Mouse (Mus musculus) heart, postnatal 0 days (tissue): ENCODE data around the gene Upk1a. TPM values are rescaled to one million over a fixed set of nuclear protein-coding genes. Genes with fewer than 3 reads are reported as not detected.

Source experiments
- ATAC-seq: fragments of 200-750 bp; cut with Nextera tagmentation; 2 replicates; pipeline ENCODE4 v1.8.0; 2017; ENCODE audit warnings: low read depth, moderate number of reproducible peaks, moderate library complexity; ENCODE audit not compliant: insufficient read depth
- DNase-seq: peaks from one replicate; pipeline ENCODE4 v3.0.0-alpha.2; 2016; ENCODE audit warnings: low spot score
- H3K27ac ChIP-seq: fragments of 300-500 bp; sonication (generic); 2 replicates; pipeline ENCODE4 v1.5.1; 2014; ENCODE audit warnings: low read depth, mild to moderate bottlenecking
- H3K27me3 ChIP-seq: fragments of 300-500 bp; sonication (generic); 2 replicates; pipeline ENCODE4 v1.6.1; 2014; ENCODE audit warnings: low read length, mixed read lengths; ENCODE audit not compliant: control insufficient read depth, insufficient read depth
- H3K36me3 ChIP-seq: fragments of 300-500 bp; sonication (generic); replicated peaks from 2 replicates; pipeline ENCODE4 v1.6.1; 2014; ENCODE audit warnings: low read length, mixed read lengths; ENCODE audit not compliant: control insufficient read depth, insufficient read depth
- H3K4me1 ChIP-seq: fragments of 300-500 bp; sonication (generic); 2 replicates; pipeline ENCODE4 v1.6.1; 2014; ENCODE audit warnings: antibody characterized with exemption; ENCODE audit not compliant: control insufficient read depth, insufficient read depth
- H3K4me2 ChIP-seq: fragments of 300-500 bp; sonication (generic); 2 replicates; pipeline ENCODE4 v1.6.1; 2014; ENCODE audit warnings: low read depth, mild to moderate bottlenecking, low read length, moderate library complexity
- H3K4me3 ChIP-seq: fragments of 300-500 bp; sonication (generic); 2 replicates; pipeline ENCODE4 v1.5.1; 2014; ENCODE audit warnings: low read depth, low read length
- H3K9ac ChIP-seq: fragments of 300-500 bp; sonication (generic); replicated peaks from 2 replicates; pipeline ENCODE4 v1.6.1; 2014; ENCODE audit warnings: low read depth, low read length, mixed read lengths
- H3K9me3 ChIP-seq: fragments of 300-500 bp; sonication (generic); replicated peaks from 2 replicates; pipeline ENCODE4 v1.6.1; 2016; ENCODE audit warnings: low read length; ENCODE audit not compliant: control insufficient read depth
- CTCF ChIP-seq: IDR thresholded peaks from 2 replicates; pipeline ENCODE4 v1.5.1; 2016; ENCODE audit warnings: antibody characterized with exemption, control low read depth, low read depth
- EP300 ChIP-seq: IDR thresholded peaks from 2 replicates; pipeline ENCODE4 v1.6.1; 2016; ENCODE audit warnings: antibody characterized with exemption, low read depth
- WGBS: fragments of 180-500 bp; shearing (Covaris S2); extraction: QIAGEN DNeasy Blood & Tissue Kit; methylation state at CpG from one replicate; pipeline ENCODE4 v1.1.7; 2014; 5-methylcytosine and 5-hydroxymethylcytosine counted together
- polyA plus RNA-seq: library from polyadenylated mRNA; unstranded; fragments of >200 nt; fragmentation: Nextera tagmentation; extraction: Ambion mirVana; gene quantifications from 2 replicates; pipeline ENCODE4 v1.2.1, GENCODE M21; 2015
- total RNA-seq: library from RNA; depleted of rRNA; stranded (reverse); fragments of >200 nt; gene quantifications from 2 replicates; pipeline ENCODE4 v1.2.3, GENCODE M21; 2014; ENCODE audit warnings: low replicate concordance

Upk1a gene
- total and polyA plus RNA-seq, 2 experiments from 2014 or later: 0.60 to 73.4 TPM

DNA sequence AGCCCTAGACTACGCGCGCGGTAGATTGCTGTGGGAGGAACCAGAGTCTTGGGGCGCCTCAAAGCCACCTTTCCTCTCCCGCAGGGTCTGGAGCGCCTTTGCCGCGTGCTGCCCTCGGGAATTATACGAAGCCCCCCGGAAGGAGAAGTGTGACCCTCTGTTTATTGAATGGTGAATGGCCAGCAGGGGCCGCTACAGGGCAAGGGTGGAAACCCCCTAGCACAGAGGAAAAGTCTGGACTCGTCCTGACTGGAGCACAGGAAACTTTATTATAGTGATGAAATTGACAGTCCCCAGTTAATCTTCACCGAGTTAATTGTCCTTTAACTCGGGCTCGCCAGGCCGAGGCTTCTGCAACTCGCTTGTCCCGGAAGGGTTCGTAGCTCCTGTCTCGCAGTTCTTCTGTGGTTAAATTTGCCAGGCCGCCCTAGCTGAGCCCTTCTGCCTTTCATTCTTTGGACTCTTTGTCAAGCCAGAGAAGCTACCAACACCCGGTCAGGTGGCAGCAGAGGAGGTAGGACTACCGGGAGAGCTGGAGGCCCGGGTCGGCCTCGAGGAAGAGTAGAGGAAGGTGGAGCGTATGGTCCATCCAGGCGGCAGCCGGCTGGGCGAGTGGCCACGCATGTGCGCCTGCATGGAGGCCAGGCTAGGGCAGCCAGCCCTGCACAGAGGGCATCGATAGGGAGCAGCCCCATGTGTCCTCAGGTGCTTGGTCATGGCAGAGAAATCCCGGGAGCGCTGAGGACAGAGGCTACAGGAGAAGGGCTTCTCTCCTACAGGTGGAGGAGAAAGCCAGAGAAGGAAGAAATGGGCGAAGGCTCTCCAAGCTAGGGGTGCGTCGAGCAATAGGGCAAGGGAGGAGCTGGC is 23.0 kb downstream of the Upk1a start:
- TF ChIP-seq CTCF (peak; percentile 90), EP300 (no peak)
- H3K4me2 ChIP-seq: peak overlapping the region; percentile 77
- peaks cover 14% of the 10 kb centered on the region; the same call in 1 of the 2 replicates for H3K36me3 ChIP-seq
- peaks cover 14% of the 10 kb centered on the region for H3K4me1 ChIP-seq
- peak; percentile 52 for ATAC-seq
- peak overlapping the region; percentile 96 for H3K27ac ChIP-seq
- H3K4me3 ChIP-seq: peak overlapping the region; percentile 88
- peak; percentile 79 for DNase-seq
- no peaks in the 10 kb centered on the region for H3K9me3 ChIP-seq
- 0 out of 2 replicates have a peak, but pooled peaks cover 2% of the 10 kb centered on the region for H3K27me3 ChIP-seq
- peak overlapping the region; percentile 44 for H3K9ac ChIP-seq
- whole genome bisulfite sequencing: 27% methylated on average over 40 of the region's 40 CpGs

DNA sequence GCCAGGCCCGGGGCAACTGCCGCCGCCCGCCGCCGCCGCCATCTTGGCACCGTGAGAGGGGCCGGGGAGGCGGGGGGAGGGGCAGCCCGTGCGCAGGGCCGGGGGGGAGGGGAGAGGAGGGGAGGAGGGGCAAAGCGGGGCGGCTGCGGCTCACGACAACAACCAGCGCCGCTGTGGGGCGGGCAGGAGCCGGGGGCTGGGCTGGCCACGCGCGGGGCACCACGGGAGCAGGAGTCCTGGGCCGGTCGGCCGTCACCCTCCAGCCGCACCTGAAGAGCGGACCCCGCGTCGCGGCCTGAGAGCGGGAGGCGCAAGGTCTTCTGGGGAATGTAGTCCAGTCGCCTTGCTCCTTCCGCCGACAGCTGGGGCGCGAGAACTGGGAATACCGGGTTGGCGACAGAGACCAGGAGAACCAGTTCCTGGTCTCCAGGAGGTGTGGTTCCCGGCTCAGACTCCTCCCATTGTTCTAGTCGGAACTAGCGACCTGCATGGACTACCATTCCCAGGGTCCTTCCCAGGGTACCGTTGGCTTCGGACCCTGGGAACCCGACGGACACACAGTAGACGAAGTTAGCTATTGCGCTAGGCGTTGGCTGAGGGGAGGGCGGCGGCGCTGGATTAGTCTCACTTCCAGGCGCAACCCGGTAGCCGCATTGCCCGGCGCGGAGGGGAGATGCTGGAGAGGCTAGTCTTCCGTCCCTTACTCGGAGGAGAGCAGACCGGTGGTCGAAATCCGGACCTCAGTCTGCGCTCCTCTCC is 23.8 kb downstream of the Upk1a start, which contains the start of gene Kmt2b:
TSS of gene Kmt2b (minus strand) at position 51 of the 759 bp plus-strand sequence.
- no peaks in the 10 kb centered on the region for H3K9me3 ChIP-seq
- peak within 1 kb of the TSS; percentile 96 for H3K27ac ChIP-seq
- DNase-seq (peak; percentile 99), ATAC-seq (peak; percentile 94)
- peaks cover 14% of the 10 kb centered on the region for H3K4me1 ChIP-seq
- peak within 1 kb of the TSS; percentile 98 for H3K9ac ChIP-seq
- H3K36me3 ChIP-seq: peaks cover 22% of the 10 kb centered on the region
- peak within 1 kb of the TSS; percentile 88 for H3K4me3 ChIP-seq
- peak within 1 kb of the TSS; percentile 98 for H3K4me2 ChIP-seq
- WGBS: under 1% methylated on average over 58 of the region's 68 CpGs
- TF ChIP-seq EP300: no peak
- TF ChIP-seq CTCF: no peak
- H3K27me3 ChIP-seq: no peaks in the 10 kb centered on the region

DNA sequence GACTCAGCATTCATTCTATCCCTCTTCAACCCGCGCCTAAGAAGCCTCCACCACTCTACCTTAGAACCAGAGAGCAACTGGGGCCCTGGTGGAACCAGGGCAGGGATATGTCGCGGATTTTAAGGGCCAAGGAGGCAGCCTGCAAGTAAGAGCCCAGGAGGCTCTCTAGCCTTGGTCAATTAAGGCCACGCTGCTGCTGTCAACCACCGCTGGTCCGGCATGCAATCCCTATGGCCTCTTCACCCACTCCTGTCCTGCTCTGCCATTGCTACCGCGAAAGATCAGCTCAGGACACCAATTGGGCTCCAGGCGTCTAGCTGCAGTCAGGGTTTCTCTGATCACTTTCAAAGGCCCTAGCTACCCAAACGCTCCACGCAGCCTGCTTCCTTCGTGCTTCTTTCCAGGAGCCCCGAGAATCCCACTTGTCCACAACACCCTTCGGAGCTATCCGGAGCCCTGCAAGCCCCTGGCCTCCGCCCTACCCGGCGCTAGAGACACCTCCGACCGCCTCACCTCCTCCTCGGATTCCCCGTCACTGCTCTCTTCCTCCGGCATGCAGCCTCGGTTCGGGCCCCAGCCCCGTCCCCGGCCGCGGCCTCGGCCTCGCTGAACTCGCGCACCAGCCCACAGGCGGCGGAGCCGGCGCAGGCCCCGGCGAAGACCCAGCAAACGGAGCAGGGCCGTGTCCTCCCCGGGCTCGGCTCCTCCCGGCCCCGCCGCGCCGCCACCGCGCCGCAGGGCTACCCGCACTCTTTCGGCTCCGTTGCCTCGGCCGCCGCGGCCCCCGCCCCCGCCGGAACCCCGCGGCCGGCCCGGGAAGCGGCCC is 24.6 kb downstream of the Upk1a start:
- ATAC-seq (peak; percentile 14), DNase-seq (peak; percentile 33)
- peak overlapping the region; percentile 96 for H3K27ac ChIP-seq
- no peaks in the 10 kb centered on the region for H3K27me3 ChIP-seq
- H3K4me2 ChIP-seq: peak overlapping the region; percentile 98
- 1% methylated on average over 62 of the region's 67 CpGs for WGBS
- H3K36me3 ChIP-seq: peaks cover 30% of the 10 kb centered on the region
- TF ChIP-seq EP300 (no peak), CTCF (no peak)
- H3K4me3 ChIP-seq: peak overlapping the region; percentile 88
- H3K9ac ChIP-seq: peak overlapping the region; percentile 98
- H3K9me3 ChIP-seq: no peaks in the 10 kb centered on the region
- H3K4me1 ChIP-seq: peaks cover 14% of the 10 kb centered on the region

DNA sequence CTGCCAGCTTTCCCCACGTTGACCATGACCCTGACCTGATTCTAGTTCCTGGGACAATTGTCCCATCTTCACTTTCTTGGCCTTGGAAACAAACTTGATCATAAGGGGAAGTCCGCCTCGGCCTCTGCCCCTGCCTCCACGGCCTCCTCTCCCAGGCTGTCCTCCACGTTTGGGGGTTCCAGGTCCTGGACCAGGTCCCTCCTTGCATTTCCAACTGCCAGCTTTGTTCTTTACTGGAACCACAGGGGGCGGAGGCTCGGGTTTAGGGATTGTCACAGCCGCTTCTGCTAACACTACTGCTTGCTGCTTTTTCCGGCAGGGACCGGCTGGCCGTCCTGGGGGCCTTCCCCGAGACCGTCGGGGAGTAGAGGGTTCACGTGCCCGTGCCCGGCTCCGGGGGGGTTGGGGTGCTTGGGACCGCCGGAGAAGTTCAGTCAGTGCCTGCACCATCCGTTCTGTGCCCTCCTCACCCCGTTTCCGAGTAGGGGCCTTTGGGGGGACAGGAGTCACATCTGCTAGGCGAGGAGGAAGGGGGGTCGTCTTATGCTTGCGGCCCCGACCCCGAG is 26.1 kb downstream of the Upk1a start:
- Histone ChIP-seq H3K9ac (0 out of 2 replicates have a peak overlapping the region, but pooled peaks have one; percentile 98), H3K27me3 (no peaks in the 10 kb centered on the region), H3K27ac (no peak overlapping the region), H3K4me3 (no peak overlapping the region), H3K36me3 (peaks cover 45% of the 10 kb centered on the region), H3K4me1 (peaks cover 14% of the 10 kb centered on the region), H3K4me2 (no peak overlapping the region), H3K9me3 (no peaks in the 10 kb centered on the region)
- TF ChIP-seq CTCF (no peak), EP300 (no peak)
- DNase-seq: no peak
- 89% methylated on average over 28 of the region's 28 CpGs for WGBS
- no peak for ATAC-seq
